Mouse (Mus musculus) layer of hippocampus, postnatal 14 days (tissue): Measurements from ENCODE around the gene Odf3b. TPM values are rescaled to one million over a fixed set of nuclear protein-coding genes. Genes with fewer than 3 reads are reported as not detected.

ENCODE experiments used
- DNase-seq, 2 experiments: peaks; one replicate each; pipeline ENCODE4 v3.0.0; 2021 to 2022; ENCODE audit warnings: low spot score in 2 of 2, mixed read lengths in 1 of 2
- total RNA-seq, 2 experiments: library from RNA; stranded (reverse); gene quantifications; 2 replicates each; pipeline ENCODE4 v1.2.3; 2021

Odf3b gene
- total RNA-seq, 2 experiments from 2014 or later: 2.7 to 5.3 TPM

DNA sequence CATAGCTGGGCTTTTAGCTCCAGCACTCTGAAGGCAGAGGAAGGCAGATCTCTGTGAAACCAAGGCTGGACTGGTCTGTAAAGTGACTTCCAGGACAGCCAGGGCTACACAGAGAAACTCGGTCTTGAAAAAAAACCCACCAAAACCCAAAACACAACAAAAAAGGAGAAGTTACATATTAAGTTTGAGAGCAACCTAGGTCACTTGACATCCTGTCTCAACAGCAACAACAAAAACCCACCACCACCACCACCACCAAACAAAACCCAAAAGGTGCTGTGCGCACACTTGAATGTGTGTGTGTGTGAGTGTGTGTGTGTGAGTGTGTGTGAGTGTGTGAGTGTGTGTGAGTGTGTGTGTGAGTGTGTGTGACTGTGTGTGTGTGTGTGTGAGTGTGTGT, 39.4 kb downstream of the Odf3b start:
- DNase-seq: no peak

DNA sequence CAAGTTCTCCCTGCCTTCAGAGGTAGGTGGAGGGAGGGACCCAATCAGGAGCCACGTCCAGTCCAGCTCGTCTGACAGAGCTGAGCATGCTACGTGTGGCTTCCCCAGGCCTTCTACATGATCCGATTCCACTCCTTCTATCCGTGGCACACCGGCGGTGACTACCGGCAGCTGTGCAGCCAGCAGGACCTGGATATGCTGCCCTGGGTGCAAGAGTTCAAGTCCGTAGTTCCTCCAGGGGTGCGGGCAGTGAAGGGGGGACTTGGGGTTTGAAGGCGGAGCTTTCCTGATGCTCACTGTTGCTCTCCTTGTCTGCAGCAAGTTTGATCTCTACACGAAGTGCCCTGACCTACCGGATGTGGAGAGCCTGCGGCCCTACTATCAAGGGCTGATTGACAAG, 42.7 kb downstream of the Odf3b start:
- no peak for DNase-seq

DNA sequence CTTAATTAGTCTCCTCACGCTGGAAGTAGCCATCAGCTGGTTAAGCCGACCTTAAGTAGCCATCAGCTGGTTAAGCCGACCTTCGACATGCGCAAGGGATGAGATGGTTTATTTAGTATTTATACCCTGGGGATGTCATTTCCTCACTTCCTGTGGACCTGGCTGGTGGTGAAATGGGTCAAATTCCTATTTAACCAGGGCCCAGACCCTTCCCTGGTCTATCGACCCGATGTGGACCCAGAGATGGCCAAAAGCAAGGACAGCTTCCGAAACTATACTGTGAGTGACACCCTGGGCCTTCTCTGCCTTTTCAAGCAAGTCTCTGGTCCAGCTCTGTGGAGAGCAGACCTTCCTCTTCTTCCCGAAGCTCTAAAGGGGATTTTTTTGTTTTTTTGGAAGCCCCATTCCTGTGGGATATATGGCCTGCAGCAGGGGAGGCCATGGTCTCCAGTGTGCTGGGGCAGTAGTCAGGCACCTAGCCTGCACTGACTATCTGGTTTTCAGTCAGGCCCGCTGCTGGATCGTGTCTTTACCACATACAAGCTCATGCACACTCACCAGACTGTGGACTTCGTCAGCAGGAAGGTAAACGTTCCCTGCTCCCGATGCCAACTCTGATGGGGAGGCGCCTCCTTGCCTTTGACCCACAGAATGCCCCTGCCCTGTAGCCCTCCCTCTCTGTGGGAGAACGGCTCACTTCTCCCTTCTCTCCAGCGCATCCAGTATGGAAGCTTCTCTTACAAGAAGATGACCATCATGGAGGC, 44.1 kb downstream of the Odf3b start:
- no peak for DNase-seq

DNA sequence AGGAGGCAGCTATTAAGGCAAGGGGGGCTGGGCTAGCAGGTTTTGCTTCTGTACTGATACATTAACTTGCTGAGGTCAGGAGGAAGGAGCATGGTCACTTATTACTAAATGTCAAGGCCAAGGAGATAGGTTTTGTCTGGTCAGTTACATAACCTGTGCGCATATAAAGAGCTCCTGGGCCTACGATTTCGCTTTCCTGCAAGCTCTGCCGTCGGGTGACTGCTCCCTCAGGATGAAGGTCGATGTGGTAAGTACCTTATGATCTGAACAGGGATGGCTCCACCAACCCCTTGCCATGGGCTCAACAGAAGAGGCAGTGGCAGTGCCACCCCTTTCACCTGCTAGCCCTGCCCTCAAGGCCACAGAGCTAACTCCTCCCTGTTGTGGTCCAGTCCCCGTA, 44.8 kb downstream of the Odf3b start, which contains the start of gene Miox:
Miox (plus strand) TSS at position 128 of the 400 bp plus-strand sequence.
- no peak for DNase-seq

Other genes with a start within 250 kb of the Odf3b start
- gene Mapk12, start 238.6 kb downstream of the Odf3b start, total RNA-seq: 1 to 10 TPM; 3.5 to 5.4 TPM
- 10 to 100 TPM; 23.2 to 24.9 TPM for gene Mapk11, start 229.7 kb downstream of the Odf3b start, total RNA-seq
- 10 to 100 TPM; 60.1 to 74.0 TPM for gene Plxnb2, start 198.5 kb downstream of the Odf3b start, total RNA-seq
- gene Dennd6b, start 182.8 kb downstream of the Odf3b start, total RNA-seq: 10 to 100 TPM; 29.9 to 35.5 TPM
- 100 to 1,000 TPM; 157 to 167 TPM for gene Ppp6r2, start 167.7 kb downstream of the Odf3b start, total RNA-seq
- 100 to 1,000 TPM; 248 to 274 TPM for gene Sbf1, start 64.0 kb downstream of the Odf3b start, total RNA-seq
- not detected for gene Adm2, start 56.6 kb downstream of the Odf3b start, total RNA-seq
- not detected for gene Miox, start 44.9 kb downstream of the Odf3b start, total RNA-seq
- 10 to 100 TPM; 22.8 to 24.2 TPM for gene Lmf2, start 23.6 kb downstream of the Odf3b start, total RNA-seq
- 10 to 100 TPM; 75.5 to 79.0 TPM for gene Ncaph2, start 23.6 kb downstream of the Odf3b start, total RNA-seq
- 10 to 100 TPM; 28.9 to 29.9 TPM for gene Sco2, start 5.4 kb downstream of the Odf3b start, total RNA-seq
- 1 to 10 TPM; 1.3 to 1.6 TPM for gene Tymp, start 2.2 kb downstream of the Odf3b start, total RNA-seq
- under 1 TPM in 1 of 2 experiments, not detected in 1; 0.14 TPM for gene Klhdc7b, start 5.6 kb upstream of the Odf3b start, total RNA-seq
- not detected for gene Syce3, start 31.2 kb upstream of the Odf3b start, total RNA-seq
- gene Cpt1b, start 46.6 kb upstream of the Odf3b start, total RNA-seq: 1 to 10 TPM; 2.1 to 3.1 TPM
- 1 to 10 TPM; 2.7 to 2.9 TPM for gene C730034F03Rik, start 50.3 kb upstream of the Odf3b start, total RNA-seq
- not detected for gene Gm44502, start 50.4 kb upstream of the Odf3b start, total RNA-seq
- 10 to 100 TPM; 44.3 to 50.0 TPM for gene Chkb, start 50.6 kb upstream of the Odf3b start, total RNA-seq
- 100 to 1,000 TPM; 195 to 198 TPM for gene Mapk8ip2, start 74.6 kb upstream of the Odf3b start, total RNA-seq
- gene Arsa, start 98.1 kb upstream of the Odf3b start, total RNA-seq: 10 to 100 TPM; 29.1 to 31.5 TPM
- gene Shank3, start 120.3 kb upstream of the Odf3b start, total RNA-seq: 100 to 1,000 TPM; 271 to 274 TPM
- gene Acr, start 189.0 kb upstream of the Odf3b start, total RNA-seq: 1 to 10 TPM in 1 of 2 experiments, under 1 TPM in 1; 0.65 to 2.4 TPM
- gene Rabl2, start 212.6 kb upstream of the Odf3b start, total RNA-seq: 10 to 100 TPM; 30.8 to 32.7 TPM